Mouse (Mus musculus): ENCODE measurements around the gene D2hgdh.

The D2hgdh gene

GRCm38 (mm10) chr1:93824609-93825008 is at the start of gene D2hgdh:
TSS of gene D2hgdh (plus strand) at chr1:93824909.
- no peak for DNase-seq (ENCODE audit: low spot score in 2 of 2)

- no peak for DNase-seq (ENCODE audit: low spot score in 2 of 2)
Observed at GRCm38 (mm10) chr1:93776686-93777085, 48.0 kb upstream of the D2hgdh start.

GRCm38 (mm10) chr1:93786912-93787311 is 37.8 kb upstream of the D2hgdh start:
- DNase-seq (ENCODE audit: low spot score in 2 of 2): no peak

GRCm38 (mm10) chr1:93794526-93794925 is 30.2 kb upstream of the D2hgdh start:
- no peak for DNase-seq (ENCODE audit: low spot score in 2 of 2)

- no peak for DNase-seq (ENCODE audit: low spot score in 2 of 2)
Observed at GRCm38 (mm10) chr1:93795886-93796285, 28.8 kb upstream of the D2hgdh start.

GRCm38 (mm10) chr1:93800670-93801503 is 23.8 kb upstream of the D2hgdh start:
- no peak for DNase-seq (ENCODE audit: low spot score in 2 of 2)

GRCm38 (mm10) chr1:93801741-93802238 is 22.9 kb upstream of the D2hgdh start, which contains the start of gene Dtymk:
TSS of gene Dtymk (minus strand) at chr1:93801934.
- peak; percentile 87 to 89 for DNase-seq (ENCODE audit: low spot score in 2 of 2)

GRCm38 (mm10) chr1:93802771-93803170 is 21.9 kb upstream of the D2hgdh start:
- no peak for DNase-seq (ENCODE audit: low spot score in 2 of 2)

GRCm38 (mm10) chr1:93803556-93804507 is 20.9 kb upstream of the D2hgdh start, which contains the start of gene Ing5:
TSS of gene Ing5 (plus strand) at chr1:93803965.
- DNase-seq (ENCODE audit: low spot score in 2 of 2): peak; percentile 99 to 100

GRCm38 (mm10) chr1:93804818-93805217 is 19.9 kb upstream of the D2hgdh start:
- DNase-seq (ENCODE audit: low spot score in 2 of 2): no peak

GRCm38 (mm10) chr1:93805221-93805951 is 19.3 kb upstream of the D2hgdh start:
- DNase-seq (ENCODE audit: low spot score in 2 of 2): no peak

- no peak for DNase-seq (ENCODE audit: low spot score in 2 of 2)
Observed at GRCm38 (mm10) chr1:93808871-93809270, 15.8 kb upstream of the D2hgdh start.

GRCm38 (mm10) chr1:93810011-93810410 is 14.7 kb upstream of the D2hgdh start:
- no peak for DNase-seq (ENCODE audit: low spot score in 2 of 2)

GRCm38 (mm10) chr1:93811495-93812039 is 13.1 kb upstream of the D2hgdh start:
- DNase-seq (ENCODE audit: low spot score in 2 of 2): no peak

GRCm38 (mm10) chr1:93817823-93818532 is 6.7 kb upstream of the D2hgdh start:
- no peak for DNase-seq (ENCODE audit: low spot score in 2 of 2)

GRCm38 (mm10) chr1:93818722-93819121 is 6.0 kb upstream of the D2hgdh start:
- DNase-seq (ENCODE audit: low spot score in 2 of 2): no peak

GRCm38 (mm10) chr1:93823796-93824495 is 763 bp upstream of the D2hgdh start:
- DNase-seq (ENCODE audit: low spot score in 2 of 2): no peak

GRCm38 (mm10) chr1:93825105-93825674 is 481 bp downstream of the D2hgdh start:
- peak; percentile 90 to 91 for DNase-seq (ENCODE audit: low spot score in 2 of 2)

GRCm38 (mm10) chr1:93825771-93826539 is 1.2 kb downstream of the D2hgdh start:
- DNase-seq (ENCODE audit: low spot score in 2 of 2): no peak
